17 mouse cellular contexts compared by ENCODE assay signal in the genomic region with DNA sequence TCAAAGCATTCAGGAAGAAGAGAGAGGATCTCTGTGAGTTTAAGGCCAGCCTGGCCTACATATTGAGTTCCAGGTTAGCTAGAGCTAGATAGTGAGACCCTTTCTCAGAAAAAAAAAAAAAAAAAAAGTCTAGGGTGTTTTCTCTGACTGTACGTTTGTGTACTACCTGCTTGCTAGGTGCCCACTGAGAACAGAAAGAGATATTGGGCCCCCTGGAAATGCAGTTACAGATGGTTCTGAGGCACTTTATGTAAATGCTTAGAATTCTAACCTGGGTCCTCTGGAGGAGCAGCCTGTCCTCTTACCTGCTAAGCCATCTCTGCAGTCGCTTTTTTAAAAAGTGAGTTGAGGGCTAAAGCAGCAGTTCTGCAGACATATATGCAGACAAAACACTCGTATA. TPM values are rescaled to one million over a fixed set of nuclear protein-coding genes. Genes with fewer than 3 reads are reported as not detected.
A peak's percentile ranks its signal among the peaks of the same experiment; 100 is the strongest.
DNase-seq lines count a peak whose midpoint lies in the region; ATAC-seq and TF ChIP-seq lines count a peak whose summit lies in the region.
"Had no signal": no experiment of that assay in that cellular context is flagged by ENCODE, and none has a peak within 500 bp of the region (broad histone marks: within the 10 kb centered on the region; RNA-seq: fewer than 3 reads in every experiment).

No protein-coding gene starts in this region.

- H3K36me3 ChIP-seq in forebrain, embryonic 15.5 days: no peaks in the 10 kb centered on the region
- H3K36me3 ChIP-seq in hindbrain, embryonic 15.5 days: no peaks in the 10 kb centered on the region
- H3K36me3 ChIP-seq in midbrain, embryonic 15.5 days (replicated peaks): no peaks in the 10 kb centered on the region

- 0 out of 2 replicates have a peak overlapping the region, but pooled peaks have one; percentile 3 for H3K27ac ChIP-seq in left cerebral cortex, adult 2 months
- H3K27ac ChIP-seq in forebrain, embryonic 15.5 days (replicated peaks): 0 out of 2 replicates have a peak overlapping the region, but pooled peaks have one; percentile 91
- peak overlapping the region; percentile 95; the same call in 1 of the 2 replicates for H3K27ac ChIP-seq in hindbrain, embryonic 15.5 days (replicated peaks)
- no peak overlapping the region for H3K27ac ChIP-seq in midbrain, embryonic 15.5 days

- H3K9me3 ChIP-seq in forebrain, embryonic 15.5 days: no peaks in the 10 kb centered on the region
- no peaks in the 10 kb centered on the region for H3K9me3 ChIP-seq in hindbrain, embryonic 15.5 days
- H3K9me3 ChIP-seq in midbrain, embryonic 15.5 days: no peaks in the 10 kb centered on the region

- 0 out of 2 replicates have a peak overlapping the region, but pooled peaks have one; percentile 61 for H3K9ac ChIP-seq in forebrain, embryonic 15.5 days (replicated peaks)
- no peak overlapping the region for H3K9ac ChIP-seq in hindbrain, embryonic 15.5 days
- no peak overlapping the region for H3K9ac ChIP-seq in midbrain, embryonic 15.5 days

- H3K4me1 ChIP-seq in forebrain, embryonic 15.5 days: peaks cover 35% of the 10 kb centered on the region
- peaks cover 45% of the 10 kb centered on the region for H3K4me1 ChIP-seq in hindbrain, embryonic 15.5 days (replicated peaks)
- H3K4me1 ChIP-seq in midbrain, embryonic 15.5 days: peaks cover 43% of the 10 kb centered on the region

- ATAC-seq in forebrain, embryonic 15.5 days (replicated peaks): no peak
- ATAC-seq in hindbrain, embryonic 15.5 days (ENCODE audit: low FRiP score, low read depth): no peak
- no peak for ATAC-seq in midbrain, embryonic 15.5 days (replicated peaks)

- no peak for DNase-seq in left cerebral cortex, adult 2 months (ENCODE audit: extremely low spot score in 1 of 2, low spot score in 2 of 2)
- no peak for DNase-seq in left cerebral cortex, postnatal 25 days (ENCODE audit: low spot score in 2 of 2)
- no peak for DNase-seq in ovary, postnatal 36 days (ENCODE audit: low spot score)
- no peak for DNase-seq in natural killer cell, adult 2 months (ENCODE audit: low spot score in 2 of 2)
- DNase-seq: cerebellum, postnatal 25 days; heart, adult 2 months; kidney, postnatal 14 days; retina, postnatal 1 day; spleen, adult 18-20 months had no signal

- no peak for TF ChIP-seq CTCF in left cerebral cortex, adult 2 months (IDR thresholded peaks at IDR 0.05)

- intact Hi-C loops in left cerebral cortex, adult 2 months (cut with DNase I): loop anchor here (2.0 to 5.0 kb wide), 2 partner anchors 106 to 135 kb away; partner anchors contain the start of genes Pold4 and Rad9a
- intact Hi-C loops in left cerebral cortex, postnatal 25 days (cut with DNase I): loop anchor here (2.0 to 5.0 kb wide), 2 partner anchors 49 to 131 kb away; partner anchors contain the start of gene Gstp2

- peak overlapping the region; percentile 75; the same call in 1 of the 2 replicates for H3K4me2 ChIP-seq in forebrain, embryonic 15.5 days (replicated peaks)
- H3K4me2 ChIP-seq in hindbrain, embryonic 15.5 days: peak overlapping the region; percentile 73
- peak overlapping the region; percentile 69 for H3K4me2 ChIP-seq in midbrain, embryonic 15.5 days

- WGBS in forebrain, embryonic 15.5 days: 69% methylated on average over 3 of the region's 3 CpGs
- WGBS in hindbrain, embryonic 15.5 days: 59% methylated on average over 3 of the region's 3 CpGs
- WGBS in midbrain, embryonic 15.5 days: 68% methylated on average over 3 of the region's 3 CpGs

- no peak overlapping the region for H3K4me3 ChIP-seq in left cerebral cortex, adult 2 months
- H3K4me3 ChIP-seq in forebrain, embryonic 15.5 days: no peak overlapping the region; the same call in 1 of the 2 replicates
- H3K4me3 ChIP-seq in hindbrain, embryonic 15.5 days: peak overlapping the region; percentile 74; the same call in 1 of the 2 replicates
- H3K4me3 ChIP-seq in midbrain, embryonic 15.5 days: no peak overlapping the region; the same call in 1 of the 2 replicates

- no peaks in the 10 kb centered on the region for H3K27me3 ChIP-seq in forebrain, embryonic 15.5 days
- no peaks in the 10 kb centered on the region for H3K27me3 ChIP-seq in hindbrain, embryonic 15.5 days
- H3K27me3 ChIP-seq in midbrain, embryonic 15.5 days (replicated peaks): no peaks in the 10 kb centered on the region; the same call in 1 of the 2 replicates

RNA-seq across cellular contexts. Expression of gene Cdk2ap2, which starts 1.2 kb away (rescaled TPM):
- total RNA-seq in left cerebral cortex, adult 2 months (2021): 10 to 100 TPM; 28.4 to 32.5 TPM
- 10 to 100 TPM; 31.8 to 35.3 TPM for total RNA-seq in left cerebral cortex, postnatal 25 days (2021)
- polyA plus RNA-seq in forebrain, embryonic 15.5 days (2015; fragmentation: Nextera tagmentation; extraction: Ambion mirVana): 82.1 and 83.2 TPM in 2 replicates
- 82.5 and 92.5 TPM in 2 replicates for polyA plus RNA-seq in hindbrain, embryonic 15.5 days (2015; fragmentation: Nextera tagmentation; extraction: Ambion mirVana)
- polyA plus RNA-seq in midbrain, embryonic 15.5 days (2015; fragmentation: Nextera tagmentation; extraction: Ambion mirVana): 92.3 and 92.9 TPM in 2 replicates

RNA-seq across cellular contexts. Expression of gene Pitpnm1, which starts 4.0 kb away (rescaled TPM):
- 100 to 1,000 TPM; 217 to 229 TPM for total RNA-seq in left cerebral cortex, adult 2 months (2021)
- 100 to 1,000 TPM; 208 to 215 TPM for total RNA-seq in left cerebral cortex, postnatal 25 days (2021)
- 40.7 and 47.2 TPM in 2 replicates for polyA plus RNA-seq in forebrain, embryonic 15.5 days (2015; fragmentation: Nextera tagmentation; extraction: Ambion mirVana)
- polyA plus RNA-seq in hindbrain, embryonic 15.5 days (2015; fragmentation: Nextera tagmentation; extraction: Ambion mirVana): 74.3 and 81.1 TPM in 2 replicates
- polyA plus RNA-seq in midbrain, embryonic 15.5 days (2015; fragmentation: Nextera tagmentation; extraction: Ambion mirVana): 97.7 and 102 TPM in 2 replicates

RNA-seq across cellular contexts. Expression of gene Cabp2, which starts 14.4 kb away (rescaled TPM):
- total RNA-seq in left cerebral cortex, adult 2 months (2021): not detected
- total RNA-seq in left cerebral cortex, postnatal 25 days (2021): not detected
- polyA plus RNA-seq in forebrain, embryonic 15.5 days (2015; fragmentation: Nextera tagmentation; extraction: Ambion mirVana): not detected in 2 replicates
- not detected in 2 replicates for polyA plus RNA-seq in hindbrain, embryonic 15.5 days (2015; fragmentation: Nextera tagmentation; extraction: Ambion mirVana)
- 0.22 TPM in 1 of 2 replicates, not detected in the other for polyA plus RNA-seq in midbrain, embryonic 15.5 days (2015; fragmentation: Nextera tagmentation; extraction: Ambion mirVana)
- total RNA-seq: adrenal gland, adult 18-20 months; heart, adult 2 months; layer of hippocampus, postnatal 25 days had no signal
- polyA plus RNA-seq: embryonic facial prominence, embryonic 14.5 days; heart, adult 2 months; limb, embryonic 14.5 days; testis, adult 2 months had no signal

RNA-seq across cellular contexts. Expression of gene Aip, which starts 29.9 kb away (rescaled TPM):
- total RNA-seq in left cerebral cortex, adult 2 months (2021): 100 to 1,000 TPM; 118 to 125 TPM
- total RNA-seq in left cerebral cortex, postnatal 25 days (2021): 100 to 1,000 TPM; 116 to 118 TPM
- 90.1 and 92.5 TPM in 2 replicates for polyA plus RNA-seq in forebrain, embryonic 15.5 days (2015; fragmentation: Nextera tagmentation; extraction: Ambion mirVana)
- polyA plus RNA-seq in hindbrain, embryonic 15.5 days (2015; fragmentation: Nextera tagmentation; extraction: Ambion mirVana): 102 and 104 TPM in 2 replicates
- 99.5 and 101 TPM in 2 replicates for polyA plus RNA-seq in midbrain, embryonic 15.5 days (2015; fragmentation: Nextera tagmentation; extraction: Ambion mirVana)

RNA-seq across cellular contexts. Expression of gene Gstp3, which starts 36.4 kb away (rescaled TPM):
- total RNA-seq in left cerebral cortex, adult 2 months (2021): not detected
- total RNA-seq in left cerebral cortex, postnatal 25 days (2021): not detected
- not detected in 2 replicates for polyA plus RNA-seq in forebrain, embryonic 15.5 days (2015; fragmentation: Nextera tagmentation; extraction: Ambion mirVana)
- not detected in 2 replicates for polyA plus RNA-seq in hindbrain, embryonic 15.5 days (2015; fragmentation: Nextera tagmentation; extraction: Ambion mirVana)
- not detected in 2 replicates for polyA plus RNA-seq in midbrain, embryonic 15.5 days (2015; fragmentation: Nextera tagmentation; extraction: Ambion mirVana)
- total RNA-seq: heart, adult 2 months; layer of hippocampus, postnatal 25 days had no signal
- polyA plus RNA-seq: testis, adult 2 months had no signal
